Comparison of ENCODE assay signal across 21 mouse cellular contexts in the genomic region with DNA sequence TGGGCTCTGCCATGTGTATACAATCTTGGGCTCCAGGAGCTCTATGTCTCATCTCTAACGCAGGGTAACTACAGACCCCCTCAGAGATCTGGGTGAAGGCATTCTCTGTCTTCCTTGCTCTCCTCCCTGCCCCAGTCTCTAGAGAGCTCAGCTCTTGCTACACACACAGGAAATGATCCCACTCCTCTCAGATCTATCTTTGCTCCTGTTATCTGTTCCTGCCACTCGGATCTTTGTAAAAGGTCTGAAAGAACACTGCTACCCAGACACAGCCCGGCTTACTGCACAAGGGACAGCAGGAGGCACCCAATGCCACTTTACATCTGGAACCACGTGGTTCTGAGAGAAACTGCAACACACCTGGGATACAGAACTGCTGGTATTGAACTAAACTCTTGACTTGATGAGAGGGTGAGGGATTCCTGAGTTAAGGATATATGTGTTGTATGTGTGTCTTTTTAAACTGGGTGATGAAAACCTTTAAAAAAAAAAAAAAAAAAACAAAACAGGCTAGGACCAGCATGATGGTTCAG.
DNase-seq lines count a peak whose midpoint lies in the region; ATAC-seq and TF ChIP-seq lines count a peak whose summit lies in the region.
"Had no signal": no experiment of that assay in that cellular context is flagged by ENCODE, and none has a peak within 500 bp of the region (broad histone marks: within the 10 kb centered on the region; RNA-seq: fewer than 3 reads in every experiment).

No protein-coding gene starts in this region.

- H3K4me2 ChIP-seq in hindbrain, embryonic 14.5 days (replicated peaks), result no peak overlapping the region
- no peak overlapping the region for H3K4me2 ChIP-seq in hindbrain, embryonic 12.5 days (replicated peaks)
- H3K4me2 ChIP-seq in midbrain, embryonic 11.5 days, result no peak overlapping the region
- H3K4me2 ChIP-seq in forebrain, embryonic 16.5 days (ENCODE audit: low read length), result no peak overlapping the region
- H3K4me2 ChIP-seq: embryonic facial prominence, embryonic 12.5 days; forebrain, embryonic 15.5 days; heart, embryonic 11.5 days; heart, embryonic 15.5 days had no signal

- H3K4me3 ChIP-seq in gastrocnemius, adult 2 months, result no peak overlapping the region
- no peak overlapping the region for H3K4me3 ChIP-seq in hindbrain, embryonic 14.5 days (replicated peaks; ENCODE audit: low read length)
- H3K4me3 ChIP-seq in hindbrain, embryonic 12.5 days, result no peak overlapping the region
- H3K4me3 ChIP-seq in midbrain, embryonic 10.5 days, result no peak overlapping the region
- no peak overlapping the region for H3K4me3 ChIP-seq in midbrain, embryonic 11.5 days (ENCODE audit: low read depth, low read length)
- H3K4me3 ChIP-seq in forebrain, embryonic 16.5 days (replicated peaks; ENCODE audit: low read length), result no peak overlapping the region
- H3K4me3 ChIP-seq: embryonic facial prominence, embryonic 12.5 days; forebrain, embryonic 15.5 days; heart, embryonic 15.5 days had no signal

- WGBS in hindbrain, embryonic 14.5 days, result 59% methylated on average over 4 of the region's 4 CpGs
- 65% methylated on average over 4 of the region's 4 CpGs for WGBS in hindbrain, embryonic 12.5 days
- WGBS in midbrain, embryonic 10.5 days, result 77% methylated on average over 4 of the region's 4 CpGs
- WGBS in midbrain, embryonic 11.5 days, result 72% methylated on average over 4 of the region's 4 CpGs
- WGBS in forebrain, embryonic 16.5 days, result 70% methylated on average over 4 of the region's 4 CpGs

- H3K9me3 ChIP-seq in hindbrain, embryonic 14.5 days (ENCODE audit: control insufficient read depth, low read length), result no peaks in the 10 kb centered on the region
- no peaks in the 10 kb centered on the region for H3K9me3 ChIP-seq in hindbrain, embryonic 12.5 days (replicated peaks)
- H3K9me3 ChIP-seq in midbrain, embryonic 10.5 days (replicated peaks), result no peaks in the 10 kb centered on the region
- H3K9me3 ChIP-seq in midbrain, embryonic 11.5 days (ENCODE audit: control insufficient read depth, low read length), result no peaks in the 10 kb centered on the region
- H3K9me3 ChIP-seq in forebrain, embryonic 16.5 days (ENCODE audit: control insufficient read depth, low read length), result no peaks in the 10 kb centered on the region
- H3K9me3 ChIP-seq: embryonic facial prominence, embryonic 12.5 days; forebrain, embryonic 15.5 days; G1E; heart, embryonic 15.5 days had no signal

- DNase-seq in gastrocnemius, adult 2 months, result no peak
- DNase-seq in gastrocnemius, postnatal 25 days, result no peak
- DNase-seq in hindbrain, embryonic 14.5 days (ENCODE audit: low spot score), result no peak
- no peak for DNase-seq in midbrain, embryonic 10.5 days (ENCODE audit: low spot score)
- no peak for DNase-seq in midbrain, embryonic 11.5 days (ENCODE audit: low spot score, missing footprints)
- DNase-seq: adrenal gland, postnatal 14 days; B cell, adult 2 months; cerebellum, adult 11-12 months; cerebellum, adult 9-10 months; cerebellum, postnatal 25 days; gastrocnemius, postnatal 14 days had no signal

- peak overlapping the region; percentile 31; the same call in 1 of the 2 replicates for H3K27ac ChIP-seq in gastrocnemius, adult 2 months
- 0 out of 2 replicates have a peak overlapping the region, but pooled peaks have one; percentile 75 for H3K27ac ChIP-seq in hindbrain, embryonic 14.5 days
- H3K27ac ChIP-seq in hindbrain, embryonic 12.5 days, result no peak overlapping the region
- H3K27ac ChIP-seq in midbrain, embryonic 10.5 days (replicated peaks), result peak overlapping the region; percentile 70
- no peak overlapping the region for H3K27ac ChIP-seq in midbrain, embryonic 11.5 days (ENCODE audit: low read depth, low read length)
- no peak overlapping the region for H3K27ac ChIP-seq in forebrain, embryonic 16.5 days (ENCODE audit: low read length)
- H3K27ac ChIP-seq: forebrain, embryonic 15.5 days; heart, embryonic 15.5 days had no signal

- H3K9ac ChIP-seq in hindbrain, embryonic 14.5 days, result no peak overlapping the region
- H3K9ac ChIP-seq in hindbrain, embryonic 12.5 days, result no peak overlapping the region
- no peak overlapping the region for H3K9ac ChIP-seq in midbrain, embryonic 11.5 days (ENCODE audit: low read length)
- no peak overlapping the region for H3K9ac ChIP-seq in forebrain, embryonic 16.5 days (replicated peaks; ENCODE audit: low read depth, low read length)
- H3K9ac ChIP-seq: embryonic facial prominence, embryonic 12.5 days; forebrain, embryonic 15.5 days; heart, embryonic 15.5 days had no signal

- no peak for TF ChIP-seq CTCF in gastrocnemius, adult 2 months (IDR thresholded peaks at IDR 0.05)

- intact Hi-C loops in gastrocnemius, adult 2 months (cut with DNase I), result no loop called here

- H3K27me3 ChIP-seq in hindbrain, embryonic 14.5 days (ENCODE audit: control insufficient read depth, insufficient read depth, low read length), result no peaks in the 10 kb centered on the region
- no peaks in the 10 kb centered on the region for H3K27me3 ChIP-seq in hindbrain, embryonic 12.5 days
- H3K27me3 ChIP-seq in midbrain, embryonic 10.5 days (ENCODE audit: low read depth, poor library complexity, severe bottlenecking), result no peaks in the 10 kb centered on the region
- H3K27me3 ChIP-seq in midbrain, embryonic 11.5 days (ENCODE audit: control insufficient read depth, insufficient read depth, low read length), result no peaks in the 10 kb centered on the region
- H3K27me3 ChIP-seq in forebrain, embryonic 16.5 days (replicated peaks; ENCODE audit: control insufficient read depth, insufficient read depth, low read length), result no peaks in the 10 kb centered on the region
- H3K27me3 ChIP-seq: embryonic facial prominence, embryonic 12.5 days; forebrain, embryonic 15.5 days; heart, embryonic 15.5 days had no signal

- peaks cover 23% of the 10 kb centered on the region for H3K4me1 ChIP-seq in hindbrain, embryonic 14.5 days (replicated peaks; ENCODE audit: control insufficient read depth, insufficient read depth, low read length)
- H3K4me1 ChIP-seq in hindbrain, embryonic 12.5 days, result peaks cover 24% of the 10 kb centered on the region
- H3K4me1 ChIP-seq in midbrain, embryonic 10.5 days, result peaks cover 32% of the 10 kb centered on the region
- peaks cover 16% of the 10 kb centered on the region for H3K4me1 ChIP-seq in midbrain, embryonic 11.5 days (ENCODE audit: control insufficient read depth, insufficient read depth, low read length)
- peaks cover 12% of the 10 kb centered on the region for H3K4me1 ChIP-seq in forebrain, embryonic 16.5 days (replicated peaks; ENCODE audit: control insufficient read depth, insufficient read depth, low read length)

- no peaks in the 10 kb centered on the region for H3K36me3 ChIP-seq in hindbrain, embryonic 14.5 days (replicated peaks; ENCODE audit: control insufficient read depth, insufficient read depth)
- H3K36me3 ChIP-seq in hindbrain, embryonic 12.5 days, result no peaks in the 10 kb centered on the region
- H3K36me3 ChIP-seq in midbrain, embryonic 10.5 days, result no peaks in the 10 kb centered on the region
- no peaks in the 10 kb centered on the region for H3K36me3 ChIP-seq in midbrain, embryonic 11.5 days (ENCODE audit: control insufficient read depth, insufficient read depth, low read length)
- no peaks in the 10 kb centered on the region for H3K36me3 ChIP-seq in forebrain, embryonic 16.5 days (ENCODE audit: control insufficient read depth, insufficient read depth)
- H3K36me3 ChIP-seq: embryonic facial prominence, embryonic 12.5 days; forebrain, embryonic 15.5 days; heart, embryonic 15.5 days had no signal

- no peak for ATAC-seq in hindbrain, embryonic 14.5 days (ENCODE audit: low FRiP score)
- ATAC-seq in hindbrain, embryonic 12.5 days (ENCODE audit: low FRiP score), result no peak
- ATAC-seq in midbrain, embryonic 11.5 days (ENCODE audit: low FRiP score), result no peak
- ATAC-seq in forebrain, embryonic 16.5 days, result no peak
- ATAC-seq: CD4-positive, CD25-positive, alpha-beta regulatory T cell, adult 4 months; inflammation-experienced regulatory T-cells, adult 6 months; intestine, postnatal 0 days had no signal

Comparison
In these comparisons a context has a peak if more than half of its experiments do, and no peak if none do; other contexts are left out.
1. H3K27ac ChIP-seq: peak in gastrocnemius, adult 2 months (single experiment), hindbrain, embryonic 14.5 days (single experiment) and midbrain, embryonic 10.5 days (single experiment); none in hindbrain, embryonic 12.5 days (single experiment), midbrain, embryonic 11.5 days (single experiment) and forebrain, embryonic 16.5 days (single experiment).